Mouse (Mus musculus) bone marrow, adult 2 months (tissue): ENCODE measurements around the gene Ppp1r14d.

Source experiments
- CTCF ChIP-seq: fragments of 200-500 bp; IDR thresholded peaks from 2 replicates; pipeline ENCODE4 v1.5.1; 2011; ENCODE audit warnings: low read length, control low read depth; ENCODE audit not compliant: control insufficient read depth, insufficient read depth
- POLR2A ChIP-seq: fragments of 200-500 bp; IDR thresholded peaks from 2 replicates; pipeline ENCODE4 v1.6.1; 2011; ENCODE audit warnings: low read depth, mild to moderate bottlenecking, control low read depth, low read length, borderline replicate concordance; ENCODE audit not compliant: control insufficient read depth

GRCm38 (mm10) chr2:119240075-119240818 lies 10.5 kb upstream of the Ppp1r14d start:
- no peak for TF ChIP-seq CTCF
- TF ChIP-seq POLR2A: no peak
